Mouse (Mus musculus): ENCODE measurements at regions not wholly inside any gene's neighbourhood (a gene's known extent, or its start where the extent isn't known, plus 50 kb on each side); places are given as distances from the start of the nearest gene placed in this dataset.

GRCm38 (mm10) chr1:61587251-61587650, 51.4 kb upstream of the Pard3b start:
- no peak for TF ChIP-seq GATA1 (IDR thresholded peaks at IDR 0.05; ENCODE audit: borderline replicate concordance, low read length)
- no peak for TF ChIP-seq FLI1 (IDR thresholded peaks at IDR 0.05; ENCODE audit: low read length)

Measured in megakaryocyte, embryonic 14.5 days (primary cell).